Mouse (Mus musculus): ENCODE data around the gene 1190007I07Rik. TPM values are rescaled to one million over a fixed set of nuclear protein-coding genes. Genes with fewer than 3 reads are reported as not detected.
"Not testable (repeated sequence)": the region's sequence is repeated elsewhere in the genome, so short reads cannot be mapped to it uniquely, and the experiment has no call there.

The 1190007I07Rik gene
- polyA plus RNA-seq, 1 experiment: 10.5 TPM

- Histone ChIP-seq H3K4me1 (ENCODE audit: control insufficient read depth, insufficient read depth, low read length) (peaks cover 2% of the 10 kb centered on the region; the same call in 1 of the 2 replicates), H3K27ac (ENCODE audit: control insufficient read depth, insufficient read depth, low read depth, low read length) (peak overlapping the region; percentile 90), H3K4me3 (ENCODE audit: control insufficient read depth, low read depth, low read length) (peak overlapping the region; percentile 91), H3K27me3 (ENCODE audit: control insufficient read depth, insufficient read depth, low read length) (no peaks in the 10 kb centered on the region), H3K36me3 (ENCODE audit: control insufficient read depth, insufficient read depth, low read length) (no peaks in the 10 kb centered on the region)
- TF ChIP-seq POLR2A (IDR thresholded peaks at IDR 0.05; ENCODE audit: control insufficient read depth, low read depth, low read length) (no peak), CTCF (IDR thresholded peaks at IDR 0.05; ENCODE audit: control insufficient read depth, insufficient read depth, insufficient replicate concordance, low read depth, low read length) (no peak)
Observed at GRCm38 (mm10) chr10:82629111-82629585, 6.1 kb upstream of the 1190007I07Rik start.

- Histone ChIP-seq H3K27ac (ENCODE audit: control insufficient read depth, insufficient read depth, low read depth, low read length) (peak overlapping the region; percentile 97), H3K4me3 (ENCODE audit: control insufficient read depth, low read depth, low read length) (peak overlapping the region; percentile 92)
Observed at GRCm38 (mm10) chr10:82623553-82623932, 515 bp upstream of the 1190007I07Rik start.

GRCm38 (mm10) chr10:82622235-82622634, 793 bp downstream of the 1190007I07Rik start:
- H3K27ac ChIP-seq (ENCODE audit: control insufficient read depth, insufficient read depth, low read depth, low read length): no peak overlapping the region
- H3K4me1 ChIP-seq (ENCODE audit: control insufficient read depth, insufficient read depth, low read length): no peaks in the 10 kb centered on the region; the same call in none of the 2 replicates
- no peaks in the 10 kb centered on the region for H3K36me3 ChIP-seq (ENCODE audit: control insufficient read depth, insufficient read depth, low read length)
- H3K4me3 ChIP-seq (ENCODE audit: control insufficient read depth, low read depth, low read length): peak overlapping the region; percentile 86
- no peaks in the 10 kb centered on the region for H3K27me3 ChIP-seq (ENCODE audit: control insufficient read depth, insufficient read depth, low read length)
- TF ChIP-seq POLR2A (IDR thresholded peaks at IDR 0.05; ENCODE audit: control insufficient read depth, low read depth, low read length) (no peak), CTCF (IDR thresholded peaks at IDR 0.05; ENCODE audit: control insufficient read depth, insufficient read depth, insufficient replicate concordance, low read depth, low read length) (no peak)

More at GRCm38 (mm10) chr10:82623553-82623932, 515 bp upstream of the 1190007I07Rik start:
- H3K4me1 ChIP-seq (ENCODE audit: control insufficient read depth, insufficient read depth, low read length); H3K27me3 ChIP-seq (ENCODE audit: control insufficient read depth, insufficient read depth, low read length); H3K36me3 ChIP-seq (ENCODE audit: control insufficient read depth, insufficient read depth, low read length): not testable (repeated sequence)

GRCm38 (mm10) chr10:82594421-82594820, 28.6 kb downstream of the 1190007I07Rik start:
- H3K36me3 ChIP-seq (ENCODE audit: control insufficient read depth, insufficient read depth, low read length); H3K4me3 ChIP-seq (ENCODE audit: control insufficient read depth, low read depth, low read length); H3K4me1 ChIP-seq (ENCODE audit: control insufficient read depth, insufficient read depth, low read length); H3K27ac ChIP-seq (ENCODE audit: control insufficient read depth, insufficient read depth, low read depth, low read length); H3K27me3 ChIP-seq (ENCODE audit: control insufficient read depth, insufficient read depth, low read length): not testable (repeated sequence)

GRCm38 (mm10) chr10:82589673-82590072, 33.4 kb downstream of the 1190007I07Rik start:
- H3K27ac ChIP-seq (ENCODE audit: control insufficient read depth, insufficient read depth, low read depth, low read length); H3K36me3 ChIP-seq (ENCODE audit: control insufficient read depth, insufficient read depth, low read length); H3K27me3 ChIP-seq (ENCODE audit: control insufficient read depth, insufficient read depth, low read length); H3K4me1 ChIP-seq (ENCODE audit: control insufficient read depth, insufficient read depth, low read length); H3K4me3 ChIP-seq (ENCODE audit: control insufficient read depth, low read depth, low read length): not testable (repeated sequence)

- H3K4me1 ChIP-seq (ENCODE audit: control insufficient read depth, insufficient read depth, low read length); H3K36me3 ChIP-seq (ENCODE audit: control insufficient read depth, insufficient read depth, low read length); H3K4me3 ChIP-seq (ENCODE audit: control insufficient read depth, low read depth, low read length); H3K27me3 ChIP-seq (ENCODE audit: control insufficient read depth, insufficient read depth, low read length); H3K27ac ChIP-seq (ENCODE audit: control insufficient read depth, insufficient read depth, low read depth, low read length): not testable (repeated sequence)
Observed at GRCm38 (mm10) chr10:82571091-82571490, 51.9 kb downstream of the 1190007I07Rik start.

Other genes starting within 250 kb of the 1190007I07Rik start
- not detected in 2 replicates for gene Gm1553, start 130.6 kb downstream of the 1190007I07Rik start, polyA plus RNA-seq (2012; rRNA removed)
- 6.2 TPM in 2 replicates for gene Tdg, start 6.6 kb upstream of the 1190007I07Rik start, polyA plus RNA-seq (2012; rRNA removed)
- gene Glt8d2, start 67.4 kb upstream of the 1190007I07Rik start, polyA plus RNA-seq (2012; rRNA removed): 7.2 and 10.9 TPM in 2 replicates
- 62.7 and 72.3 TPM in 2 replicates for gene Hcfc2, start 72.9 kb upstream of the 1190007I07Rik start, polyA plus RNA-seq (2012; rRNA removed)
- gene Nfyb, start 140.9 kb upstream of the 1190007I07Rik start, polyA plus RNA-seq (2012; rRNA removed): 4.4 and 4.7 TPM in 2 replicates
- 13.2 and 13.6 TPM in 2 replicates for gene Txnrd1, start 210.7 kb upstream of the 1190007I07Rik start, polyA plus RNA-seq (2012; rRNA removed)
- 261 and 281 TPM in 2 replicates for gene Eid3, start 243.4 kb upstream of the 1190007I07Rik start, polyA plus RNA-seq (2012; rRNA removed)

Data from testis, adult 2 months (tissue).